Mouse (Mus musculus): ENCODE results near the gene Gm14408. TPM values are rescaled to one million over a fixed set of nuclear protein-coding genes. Genes with fewer than 3 reads are reported as not detected.
A peak's percentile ranks its signal among the peaks of the same experiment; 100 is the strongest.
"Not testable (repeated sequence)": the region's sequence is repeated elsewhere in the genome, so short reads cannot be mapped to it uniquely, and the experiment has no call there.

The Gm14408 gene
- polyA plus RNA-seq (2015; fragmentation: Nextera tagmentation; extraction: Ambion mirVana), result not detected in 2 replicates

GRCm38 (mm10) chr2:176830840-176831239, at the start of gene Gm14408:
Gene Gm14408 (plus strand): TSS chr2:176831140.
- not testable (repeated sequence) for H3K4me3 ChIP-seq; H3K9ac ChIP-seq; H3K27me3 ChIP-seq; H3K4me1 ChIP-seq (replicated peaks); H3K36me3 ChIP-seq; H3K27ac ChIP-seq; ATAC-seq (replicated peaks; ENCODE audit: insufficient number of reproducible peaks, insufficient read depth, low FRiP score, low read depth); H3K4me2 ChIP-seq; H3K9me3 ChIP-seq (replicated peaks)
- WGBS, result 76% methylated on average over 1 of the region's 3 CpGs

GRCm38 (mm10) chr2:176798312-176798711, 32.6 kb upstream of the Gm14408 start, which contains the start of gene Gm14295:
Gene Gm14295 (plus strand): TSS chr2:176798612.
- H3K27me3 ChIP-seq; H3K9ac ChIP-seq; ATAC-seq (replicated peaks; ENCODE audit: insufficient number of reproducible peaks, insufficient read depth, low FRiP score, low read depth); H3K9me3 ChIP-seq (replicated peaks); H3K36me3 ChIP-seq; H3K27ac ChIP-seq; H3K4me1 ChIP-seq (replicated peaks): not testable (repeated sequence)
- Histone ChIP-seq H3K4me2 (peak within 1 kb of the TSS; percentile 54), H3K4me3 (peak within 1 kb of the TSS; percentile 53)
- no CpG with 5 or more reads among the region's 6 CpGs for WGBS

- not testable (repeated sequence) for H3K9me3 ChIP-seq (replicated peaks); H3K4me1 ChIP-seq (replicated peaks); H3K36me3 ChIP-seq; H3K27me3 ChIP-seq; H3K27ac ChIP-seq; ATAC-seq (replicated peaks; ENCODE audit: insufficient number of reproducible peaks, insufficient read depth, low FRiP score, low read depth); H3K9ac ChIP-seq
- H3K4me2 ChIP-seq, result peak overlapping the region; percentile 54
- H3K4me3 ChIP-seq, result peak overlapping the region; percentile 53
- 13% methylated on average over 15 of the region's 15 CpGs for WGBS
These were observed 32.2 kb upstream of the Gm14408 start for GRCm38 (mm10) chr2:176798785-176799184.

Other genes starting within 250 kb of the Gm14408 start
- gene Gm14308, start 194.8 kb upstream of the Gm14408 start, polyA plus RNA-seq (2015; fragmentation: Nextera tagmentation; extraction: Ambion mirVana), result 8.2 and 14.0 TPM in 2 replicates
- gene Zfp973, start 160.6 kb upstream of the Gm14408 start, polyA plus RNA-seq (2015; fragmentation: Nextera tagmentation; extraction: Ambion mirVana), result 8.2 and 8.9 TPM in 2 replicates
- 20.1 and 21.7 TPM in 2 replicates for gene Gm14305, start 122.8 kb upstream of the Gm14408 start, polyA plus RNA-seq (2015; fragmentation: Nextera tagmentation; extraction: Ambion mirVana)
- gene Gm14295, start 32.5 kb upstream of the Gm14408 start, polyA plus RNA-seq (2015; fragmentation: Nextera tagmentation; extraction: Ambion mirVana), result 11.1 and 12.1 TPM in 2 replicates
- gene Gm14296, start 96.7 kb downstream of the Gm14408 start, polyA plus RNA-seq (2015; fragmentation: Nextera tagmentation; extraction: Ambion mirVana), result 4.6 and 8.3 TPM in 2 replicates
- 8.3 and 9.9 TPM in 2 replicates for gene Gm14419, start 169.8 kb downstream of the Gm14408 start, polyA plus RNA-seq (2015; fragmentation: Nextera tagmentation; extraction: Ambion mirVana)
- 0.23 TPM in 1 of 2 replicates, not detected in the other for gene Gm14401, start 243.2 kb downstream of the Gm14408 start, polyA plus RNA-seq (2015; fragmentation: Nextera tagmentation; extraction: Ambion mirVana)

Data from heart, embryonic 15.5 days (tissue).